Mouse (Mus musculus): ENCODE data around the gene Hspa12b. TPM values are rescaled to one million over a fixed set of nuclear protein-coding genes. Genes with fewer than 3 reads are reported as not detected.
"Not testable (repeated sequence)": the region's sequence is repeated elsewhere in the genome, so short reads cannot be mapped to it uniquely, and the experiment has no call there.

Gene Hspa12b
- polyA plus RNA-seq, 1 experiment, result 5.4 TPM

DNA sequence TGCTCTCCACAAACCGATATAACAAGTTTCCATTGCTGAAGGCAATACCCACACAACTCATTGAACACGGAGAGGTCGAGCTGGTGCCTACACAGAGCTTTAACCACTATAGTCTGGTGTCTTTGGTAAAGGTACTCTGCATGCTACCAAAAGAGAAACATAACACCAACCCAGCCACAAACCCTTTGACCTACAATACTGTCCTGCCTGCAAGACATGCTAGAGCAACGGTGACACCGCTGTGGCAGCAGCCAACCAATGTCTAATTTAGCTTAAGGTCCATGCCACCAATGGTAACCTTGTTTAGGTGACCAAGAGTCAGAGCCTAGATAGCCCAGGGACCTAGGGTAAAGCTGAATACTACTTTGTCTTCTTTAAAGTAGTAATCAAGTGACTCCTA is 33.5 kb upstream of the Hspa12b start:
- H3K4me1 ChIP-seq (ENCODE audit: control insufficient read depth, insufficient read depth, low read length), result no peaks in the 10 kb centered on the region
- no peak overlapping the region for H3K4me3 ChIP-seq (ENCODE audit: control insufficient read depth, low read depth, low read length)
- no peaks in the 10 kb centered on the region for H3K27me3 ChIP-seq (ENCODE audit: control insufficient read depth, insufficient read depth, low read length)
- no peak overlapping the region for H3K27ac ChIP-seq (ENCODE audit: control insufficient read depth, insufficient read depth, low read depth, low read length)
- TF ChIP-seq POLR2A (IDR thresholded peaks at IDR 0.05; ENCODE audit: control insufficient read depth, low read depth, low read length), result no peak
- no peak for TF ChIP-seq CTCF (IDR thresholded peaks at IDR 0.05; ENCODE audit: control insufficient read depth, insufficient read depth, insufficient replicate concordance, low read depth, low read length)
- no peaks in the 10 kb centered on the region for H3K36me3 ChIP-seq (ENCODE audit: control insufficient read depth, insufficient read depth, low read length)

DNA sequence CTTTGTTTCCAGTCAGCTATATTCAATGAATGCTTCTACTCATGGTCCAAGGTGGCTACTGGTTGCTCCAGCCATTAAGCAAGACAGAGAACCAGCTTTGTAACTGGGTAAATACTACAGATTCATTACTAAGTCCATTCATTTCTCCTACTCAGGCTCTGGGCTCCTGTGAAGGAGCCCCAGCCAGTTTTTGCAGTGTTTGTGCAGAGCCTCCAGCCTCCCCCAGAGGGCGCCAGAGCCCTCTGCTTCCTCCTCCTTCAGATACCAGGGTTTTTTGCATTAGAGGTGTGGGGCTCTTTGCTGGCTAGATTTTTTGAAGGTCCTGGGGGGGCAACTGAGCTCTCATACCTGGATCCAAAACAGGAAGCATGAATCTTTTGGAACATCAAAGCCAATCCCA is 32.3 kb upstream of the Hspa12b start:
- Histone ChIP-seq H3K27me3 (ENCODE audit: control insufficient read depth, insufficient read depth, low read length) (no peaks in the 10 kb centered on the region), H3K4me1 (ENCODE audit: control insufficient read depth, insufficient read depth, low read length) (no peaks in the 10 kb centered on the region), H3K27ac (ENCODE audit: control insufficient read depth, insufficient read depth, low read depth, low read length) (no peak overlapping the region), H3K36me3 (ENCODE audit: control insufficient read depth, insufficient read depth, low read length) (no peaks in the 10 kb centered on the region), H3K4me3 (ENCODE audit: control insufficient read depth, low read depth, low read length) (no peak overlapping the region)
- TF ChIP-seq POLR2A (IDR thresholded peaks at IDR 0.05; ENCODE audit: control insufficient read depth, low read depth, low read length) (no peak), CTCF (IDR thresholded peaks at IDR 0.05; ENCODE audit: control insufficient read depth, insufficient read depth, insufficient replicate concordance, low read depth, low read length) (peak; percentile 88)

DNA sequence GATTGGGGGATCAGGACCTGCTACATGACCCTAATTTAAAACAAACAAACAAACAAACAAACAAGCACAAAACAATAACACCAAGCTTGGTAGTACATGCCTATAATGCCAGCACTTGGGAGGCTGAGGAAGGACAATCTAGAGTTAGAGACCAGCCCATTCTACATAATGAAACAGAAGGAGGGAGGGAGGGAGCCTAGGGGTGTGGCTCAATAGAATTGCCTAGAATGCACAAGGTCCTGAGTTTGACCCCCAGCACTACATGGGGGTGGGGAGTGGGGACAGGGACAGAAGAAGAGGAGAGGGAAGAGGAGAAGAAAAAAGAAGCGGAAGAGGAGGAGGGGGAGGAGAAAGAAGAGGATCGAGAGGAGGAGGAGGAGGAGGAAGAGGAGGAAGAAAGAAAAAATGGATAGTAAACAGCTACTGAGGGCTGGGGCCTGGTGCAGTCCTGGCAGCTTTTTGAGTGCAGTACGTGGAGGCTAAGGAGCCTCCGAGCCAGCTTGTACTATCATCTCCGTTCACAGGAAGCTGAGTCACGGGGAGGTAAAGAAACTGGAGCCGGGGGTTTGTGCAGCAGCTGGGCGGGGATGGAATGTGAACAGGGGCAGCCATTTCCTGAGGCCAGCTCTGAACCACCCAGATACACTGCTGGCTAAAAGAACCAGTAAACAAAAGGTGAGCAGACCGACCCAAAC is 30.8 kb upstream of the Hspa12b start:
- H3K4me3 ChIP-seq (ENCODE audit: control insufficient read depth, low read depth, low read length), result no peak overlapping the region
- no peaks in the 10 kb centered on the region for H3K36me3 ChIP-seq (ENCODE audit: control insufficient read depth, insufficient read depth, low read length)
- no peak for TF ChIP-seq CTCF (IDR thresholded peaks at IDR 0.05; ENCODE audit: control insufficient read depth, insufficient read depth, insufficient replicate concordance, low read depth, low read length)
- TF ChIP-seq POLR2A (IDR thresholded peaks at IDR 0.05; ENCODE audit: control insufficient read depth, low read depth, low read length), result no peak
- H3K27me3 ChIP-seq (ENCODE audit: control insufficient read depth, insufficient read depth, low read length), result no peaks in the 10 kb centered on the region
- H3K27ac ChIP-seq (ENCODE audit: control insufficient read depth, insufficient read depth, low read depth, low read length), result peak overlapping the region; percentile 35; the same call in 1 of the 2 replicates
- no peaks in the 10 kb centered on the region for H3K4me1 ChIP-seq (ENCODE audit: control insufficient read depth, insufficient read depth, low read length)

DNA sequence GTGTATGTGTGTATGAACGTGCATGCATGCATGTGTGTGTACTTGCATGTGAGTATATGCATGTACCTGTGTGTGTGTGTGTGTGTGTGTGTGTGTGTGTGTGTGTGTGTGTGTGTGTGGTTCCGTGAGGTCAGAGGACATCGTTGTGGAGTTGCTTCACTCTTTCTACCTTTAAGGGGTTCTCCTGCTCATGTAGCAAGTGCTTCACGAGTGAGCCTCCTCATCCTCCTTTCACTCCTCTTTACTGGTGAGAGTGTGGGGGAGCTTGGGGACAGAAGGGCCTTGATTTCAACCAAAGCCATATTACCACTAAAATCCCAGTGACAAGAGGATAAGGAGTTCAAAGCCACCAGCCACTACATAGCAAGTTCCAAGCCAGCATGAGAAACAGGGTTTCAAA is 30.0 kb upstream of the Hspa12b start:
- TF ChIP-seq POLR2A (IDR thresholded peaks at IDR 0.05; ENCODE audit: control insufficient read depth, low read depth, low read length), result no peak
- TF ChIP-seq CTCF (IDR thresholded peaks at IDR 0.05; ENCODE audit: control insufficient read depth, insufficient read depth, insufficient replicate concordance, low read depth, low read length), result no peak
- H3K4me1 ChIP-seq (ENCODE audit: control insufficient read depth, insufficient read depth, low read length), result no peaks in the 10 kb centered on the region
- H3K4me3 ChIP-seq (ENCODE audit: control insufficient read depth, low read depth, low read length), result no peak overlapping the region
- peak overlapping the region; percentile 37; the same call in 1 of the 2 replicates for H3K27ac ChIP-seq (ENCODE audit: control insufficient read depth, insufficient read depth, low read depth, low read length)
- H3K27me3 ChIP-seq (ENCODE audit: control insufficient read depth, insufficient read depth, low read length), result no peaks in the 10 kb centered on the region
- no peaks in the 10 kb centered on the region for H3K36me3 ChIP-seq (ENCODE audit: control insufficient read depth, insufficient read depth, low read length)

DNA sequence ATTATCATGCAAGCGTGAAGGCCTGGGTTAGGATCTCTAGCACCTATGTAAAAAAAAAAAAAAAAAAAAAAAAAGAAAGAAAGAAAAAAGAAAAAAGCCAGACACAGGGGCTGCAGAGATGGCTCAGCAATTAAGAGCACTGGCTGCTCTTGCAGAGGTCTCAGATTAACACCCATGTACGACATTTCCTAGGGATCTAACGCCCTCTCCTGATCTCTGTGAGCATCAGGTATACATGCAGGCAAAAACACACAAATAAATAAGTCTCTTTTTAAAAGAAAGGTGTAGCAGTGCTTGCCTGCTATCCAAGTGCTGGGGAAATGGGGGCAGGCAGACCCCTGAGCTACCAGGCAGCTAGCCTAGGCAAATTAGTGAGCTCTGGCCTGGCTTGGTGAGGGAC is 25.6 kb upstream of the Hspa12b start:
- Histone ChIP-seq H3K27me3 (ENCODE audit: control insufficient read depth, insufficient read depth, low read length) (no peaks in the 10 kb centered on the region), H3K4me1 (ENCODE audit: control insufficient read depth, insufficient read depth, low read length) (no peaks in the 10 kb centered on the region), H3K27ac (ENCODE audit: control insufficient read depth, insufficient read depth, low read depth, low read length) (no peak overlapping the region), H3K4me3 (ENCODE audit: control insufficient read depth, low read depth, low read length) (no peak overlapping the region; the same call in 1 of the 2 replicates), H3K36me3 (ENCODE audit: control insufficient read depth, insufficient read depth, low read length) (no peaks in the 10 kb centered on the region)
- no peak for TF ChIP-seq POLR2A (IDR thresholded peaks at IDR 0.05; ENCODE audit: control insufficient read depth, low read depth, low read length)
- no peak for TF ChIP-seq CTCF (IDR thresholded peaks at IDR 0.05; ENCODE audit: control insufficient read depth, insufficient read depth, insufficient replicate concordance, low read depth, low read length)

DNA sequence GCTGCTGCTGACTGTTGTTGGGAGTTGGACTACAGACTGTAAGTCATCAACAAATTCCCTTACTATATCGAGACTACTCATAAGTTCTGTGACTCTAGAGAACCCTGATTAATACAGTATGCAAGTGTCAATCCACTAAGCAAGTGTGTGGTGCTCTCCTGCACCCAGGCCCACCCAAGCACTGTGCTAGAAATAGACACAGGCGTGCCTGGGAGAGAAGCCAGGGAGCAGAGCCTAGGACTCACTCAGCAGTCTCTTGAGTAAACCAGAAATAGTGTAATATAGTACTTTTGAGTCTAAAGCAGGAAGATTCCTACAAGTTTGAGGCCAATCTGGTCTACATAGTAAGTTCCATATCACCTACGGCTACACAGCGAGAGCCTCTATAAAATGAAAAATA is 23.1 kb upstream of the Hspa12b start:
- H3K27me3 ChIP-seq (ENCODE audit: control insufficient read depth, insufficient read depth, low read length), result no peaks in the 10 kb centered on the region
- TF ChIP-seq CTCF (IDR thresholded peaks at IDR 0.05; ENCODE audit: control insufficient read depth, insufficient read depth, insufficient replicate concordance, low read depth, low read length), result no peak
- TF ChIP-seq POLR2A (IDR thresholded peaks at IDR 0.05; ENCODE audit: control insufficient read depth, low read depth, low read length), result no peak
- H3K4me1 ChIP-seq (ENCODE audit: control insufficient read depth, insufficient read depth, low read length), result no peaks in the 10 kb centered on the region
- no peaks in the 10 kb centered on the region for H3K36me3 ChIP-seq (ENCODE audit: control insufficient read depth, insufficient read depth, low read length)
- H3K4me3 ChIP-seq (ENCODE audit: control insufficient read depth, low read depth, low read length), result peak overlapping the region; percentile 80
- no peak overlapping the region for H3K27ac ChIP-seq (ENCODE audit: control insufficient read depth, insufficient read depth, low read depth, low read length)

DNA sequence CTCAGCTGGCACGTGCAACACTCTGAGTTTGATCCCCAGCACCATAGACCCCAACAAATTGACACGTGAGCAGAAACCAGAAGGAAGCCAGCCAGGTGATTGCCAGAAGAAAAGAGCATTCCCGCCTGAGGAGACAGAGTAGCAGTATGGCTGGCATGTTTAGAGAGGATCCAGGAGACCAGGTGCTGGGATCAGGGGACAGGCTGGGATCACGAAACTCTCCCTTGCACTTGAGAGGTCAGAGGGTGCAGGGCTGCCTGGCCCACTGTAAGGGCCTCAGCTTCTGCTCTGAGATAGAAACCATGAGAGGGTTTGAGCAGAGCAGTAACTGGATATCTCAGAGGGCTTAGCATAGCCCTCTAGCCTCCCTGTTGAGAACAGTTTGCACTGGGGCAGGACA is 22.0 kb upstream of the Hspa12b start:
- H3K4me1 ChIP-seq (ENCODE audit: control insufficient read depth, insufficient read depth, low read length); H3K27me3 ChIP-seq (ENCODE audit: control insufficient read depth, insufficient read depth, low read length): not testable (repeated sequence)

DNA sequence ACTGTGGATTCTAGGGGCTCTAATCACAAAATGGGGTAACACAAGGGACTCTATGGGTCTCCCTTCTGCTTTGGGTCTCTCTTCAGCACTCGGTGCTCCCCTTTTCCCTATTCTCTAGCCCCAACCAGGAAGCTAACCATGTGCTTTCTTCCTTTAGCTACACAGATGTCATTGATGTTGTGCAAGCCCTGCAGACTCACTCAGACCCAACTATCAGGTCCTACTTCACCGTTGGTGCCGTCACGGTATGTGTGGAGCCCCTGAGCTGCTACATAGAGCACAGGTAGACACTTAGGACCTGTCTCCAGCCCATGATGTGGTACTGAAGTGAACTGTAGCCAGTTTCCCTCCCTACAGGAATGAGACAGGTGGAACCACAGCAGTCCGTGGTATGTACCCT is 21.1 kb upstream of the Hspa12b start:
- Histone ChIP-seq H3K27me3 (ENCODE audit: control insufficient read depth, insufficient read depth, low read length) (no peaks in the 10 kb centered on the region), H3K4me1 (ENCODE audit: control insufficient read depth, insufficient read depth, low read length) (no peaks in the 10 kb centered on the region), H3K36me3 (ENCODE audit: control insufficient read depth, insufficient read depth, low read length) (no peaks in the 10 kb centered on the region), H3K4me3 (ENCODE audit: control insufficient read depth, low read depth, low read length) (no peak overlapping the region), H3K27ac (ENCODE audit: control insufficient read depth, insufficient read depth, low read depth, low read length) (no peak overlapping the region)
- TF ChIP-seq POLR2A (IDR thresholded peaks at IDR 0.05; ENCODE audit: control insufficient read depth, low read depth, low read length), result no peak
- TF ChIP-seq CTCF (IDR thresholded peaks at IDR 0.05; ENCODE audit: control insufficient read depth, insufficient read depth, insufficient replicate concordance, low read depth, low read length), result no peak

More for the DNA sequence above, 22.0 kb upstream of the Hspa12b start:
- H3K27ac ChIP-seq (ENCODE audit: control insufficient read depth, insufficient read depth, low read depth, low read length); H3K36me3 ChIP-seq (ENCODE audit: control insufficient read depth, insufficient read depth, low read length): not testable (repeated sequence)
- peak overlapping the region; percentile 57 for H3K4me3 ChIP-seq (ENCODE audit: control insufficient read depth, low read depth, low read length)
